Mouse (Mus musculus): Measurements from ENCODE around the gene Manea. TPM values are rescaled to one million over a fixed set of nuclear protein-coding genes. Genes with fewer than 3 reads are reported as not detected.
"Not testable (repeated sequence)": the region's sequence is repeated elsewhere in the genome, so short reads cannot be mapped to it uniquely, and the experiment has no call there.

The Manea gene
- total RNA-seq (2021): 1 to 10 TPM; 7.0 to 8.2 TPM
- long read RNA-seq, experiment 1, partial matches to known transcripts: 0 of 2 reads
- long read RNA-seq, experiment 1, other reads (novel, unspliced or antisense): 2 of 2 reads
- long read RNA-seq, experiment 2, full-length matches to known transcripts: 4 of 4 reads
- long read RNA-seq, experiment 2, partial matches to known transcripts: 0 of 4 reads
- long read RNA-seq, experiment 2, other reads (novel, unspliced or antisense): 0 of 4 reads

DNA sequence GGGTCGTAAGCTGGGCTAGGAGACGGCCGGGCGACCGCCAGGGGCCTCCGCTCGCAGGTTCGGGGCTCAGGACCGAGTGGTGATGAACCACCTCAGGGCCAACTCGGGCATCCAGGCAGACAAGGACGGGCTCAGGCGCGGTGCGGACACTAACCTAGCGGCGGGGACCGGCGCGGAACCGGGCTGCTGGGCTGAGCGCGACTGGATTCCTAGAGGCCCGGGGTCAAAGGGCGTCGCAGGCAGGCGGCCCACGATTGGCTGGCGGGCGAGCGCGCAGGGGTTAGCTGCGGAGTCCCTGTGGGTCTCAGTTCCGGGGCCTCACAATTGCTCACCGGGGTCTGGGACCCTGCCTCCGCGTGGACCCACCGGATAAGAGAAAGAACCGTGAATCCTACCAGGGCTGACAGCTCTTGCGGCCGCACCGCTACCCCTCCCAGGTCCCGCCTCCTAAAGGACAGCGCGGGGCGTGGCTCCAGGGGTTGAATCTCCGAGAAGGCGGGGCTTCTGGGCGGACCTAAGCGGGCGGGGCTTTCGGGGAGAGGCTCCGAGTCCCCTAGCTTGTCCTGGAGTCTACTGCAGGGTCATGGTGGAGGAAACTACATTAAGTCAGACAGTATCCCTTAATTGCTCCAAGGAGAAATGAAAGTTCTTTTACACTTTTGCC lies at the start of gene Manea:
Gene Manea (minus strand): TSS at position 449 of the 664 bp plus-strand sequence.
- DNase-seq: peak; percentile 96
- intact Hi-C loops (cut with DNase I; ENCODE audit: low total_unique reads): no loop called here

DNA sequence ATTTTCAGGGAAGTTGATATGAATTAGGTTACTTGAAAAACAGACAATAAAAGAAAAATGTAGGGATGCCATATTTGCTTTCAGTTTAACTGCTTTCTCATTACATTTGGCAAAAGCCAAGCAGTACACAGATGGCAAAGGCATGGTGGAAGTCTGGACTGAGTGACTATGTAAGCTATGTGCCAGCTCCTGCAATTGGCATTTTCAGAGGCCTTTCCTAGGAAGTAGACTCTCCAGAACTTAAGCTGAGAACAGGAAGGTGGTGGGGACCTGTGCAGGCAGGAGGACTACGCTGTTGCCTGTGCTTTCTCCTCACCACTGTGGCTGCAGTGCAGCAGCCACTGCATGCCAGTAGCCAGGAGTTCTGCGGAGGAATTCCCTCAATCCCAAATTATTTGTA lies 7.9 kb upstream of the Manea start:
- DNase-seq: no peak
- intact Hi-C loops (cut with DNase I; ENCODE audit: low total_unique reads): no loop called here

- intact Hi-C loops (cut with DNase I; ENCODE audit: low total_unique reads): no loop called here
- DNase-seq: no peak
Measured at GRCm38 (mm10) chr4:26353643-26354231, 7.0 kb upstream of the Manea start.

GRCm38 (mm10) chr4:26347239-26347638 lies 548 bp upstream of the Manea start:
- intact Hi-C loops (cut with DNase I; ENCODE audit: low total_unique reads): no loop called here
- DNase-seq: no peak

DNA sequence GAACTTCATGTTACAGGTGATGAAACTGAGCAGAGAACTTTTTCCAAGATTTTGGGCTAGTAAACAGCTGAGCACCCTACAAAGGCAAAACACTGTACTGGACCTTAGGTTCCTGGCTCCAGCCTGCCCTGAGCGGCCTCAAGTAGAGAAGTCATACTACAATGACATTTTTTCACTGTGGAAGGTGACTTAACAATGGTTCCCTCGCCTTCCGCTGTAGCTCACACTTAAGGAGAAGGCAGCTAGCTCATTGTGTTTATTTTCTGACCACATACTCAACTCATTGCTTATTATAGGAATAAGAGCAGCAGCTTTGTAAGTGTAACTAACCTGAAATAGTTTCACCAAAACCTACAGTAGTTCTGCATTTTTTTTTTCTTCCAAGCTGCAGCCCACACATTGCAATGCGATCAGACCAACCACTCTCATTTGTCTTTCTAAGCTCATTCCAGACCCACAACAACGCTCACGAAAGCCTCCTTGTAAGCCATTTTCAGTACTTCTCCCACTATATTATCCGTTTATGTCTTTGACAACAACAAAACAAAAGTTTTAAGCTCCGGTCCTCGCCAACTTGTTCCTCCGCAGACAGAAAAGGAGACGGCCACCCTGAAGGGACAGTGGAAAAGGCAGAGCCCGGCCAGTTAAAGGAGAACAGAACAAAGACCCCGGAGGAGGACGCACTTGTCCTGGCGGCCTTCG lies 799 bp downstream of the Manea start:
- intact Hi-C loops (cut with DNase I; ENCODE audit: low total_unique reads): no loop called here
- no peak for DNase-seq

DNA sequence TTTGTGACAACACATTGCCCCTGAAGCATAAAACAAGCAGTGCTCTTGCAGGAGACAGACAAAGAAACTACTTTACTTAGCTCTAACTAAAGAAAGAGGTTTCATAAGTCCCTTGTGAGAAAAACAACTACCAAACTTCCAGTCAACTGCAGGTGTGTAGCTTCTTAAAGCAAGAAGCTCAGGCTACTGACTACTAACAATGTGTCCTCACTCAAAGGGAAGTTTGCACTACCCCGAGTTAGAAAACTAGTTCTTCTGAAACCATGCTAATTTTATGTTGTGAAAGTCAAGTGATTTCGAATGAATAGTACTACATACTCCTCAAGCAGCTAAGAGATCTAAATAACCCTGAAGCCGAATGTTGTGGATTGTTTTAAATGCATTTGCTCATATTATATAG lies 1.6 kb downstream of the Manea start:
- no peak for DNase-seq
- intact Hi-C loops (cut with DNase I; ENCODE audit: low total_unique reads): no loop called here

GRCm38 (mm10) chr4:26342346-26342745 lies 4.3 kb downstream of the Manea start:
- intact Hi-C loops (cut with DNase I; ENCODE audit: low total_unique reads): no loop called here
- DNase-seq: no peak

DNA sequence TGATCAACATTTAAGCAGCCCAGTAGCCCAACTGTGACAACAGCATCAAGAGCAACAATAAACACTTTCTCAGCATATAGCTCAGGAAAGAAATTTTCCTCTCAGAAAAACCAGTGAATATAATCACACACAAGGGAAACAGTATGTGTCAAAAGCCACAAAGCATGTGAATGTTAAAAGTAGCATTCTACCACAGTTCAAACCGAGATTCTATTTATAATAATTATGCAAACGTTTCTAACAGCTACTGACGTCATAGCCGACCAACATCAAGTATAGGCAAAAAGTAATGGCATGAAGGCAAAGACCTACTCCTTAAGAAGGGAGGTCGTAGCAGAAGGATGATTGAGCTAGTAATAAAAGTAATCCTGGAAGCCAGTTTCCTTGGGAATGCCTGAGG lies 8.1 kb downstream of the Manea start:
- DNase-seq: no peak
- intact Hi-C loops (cut with DNase I; ENCODE audit: low total_unique reads): no loop called here

DNA sequence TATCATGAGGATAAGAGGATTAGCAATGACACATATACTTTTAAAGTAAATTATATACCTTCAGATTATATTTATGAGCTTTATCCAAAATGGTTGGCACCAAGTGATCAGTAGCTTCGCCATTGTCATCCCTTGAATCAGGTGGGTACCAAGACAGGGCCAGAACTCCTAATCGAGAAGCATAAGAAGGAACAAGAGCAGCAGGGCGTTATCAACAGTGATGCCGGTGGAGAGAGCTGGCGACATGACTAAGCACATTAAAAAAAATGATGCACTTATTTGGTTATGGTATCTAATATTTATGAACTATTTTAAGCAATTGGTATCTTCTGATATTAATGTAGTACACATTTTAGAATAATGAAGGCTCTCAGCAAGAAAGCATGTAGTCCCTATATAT lies 10.1 kb downstream of the Manea start:
- intact Hi-C loops (cut with DNase I; ENCODE audit: low total_unique reads): no loop called here
- DNase-seq: no peak

- intact Hi-C loops (cut with DNase I; ENCODE audit: low total_unique reads); DNase-seq: not testable (repeated sequence)
Measured at GRCm38 (mm10) chr4:26304731-26305130, 42.0 kb downstream of the Manea start.

DNA sequence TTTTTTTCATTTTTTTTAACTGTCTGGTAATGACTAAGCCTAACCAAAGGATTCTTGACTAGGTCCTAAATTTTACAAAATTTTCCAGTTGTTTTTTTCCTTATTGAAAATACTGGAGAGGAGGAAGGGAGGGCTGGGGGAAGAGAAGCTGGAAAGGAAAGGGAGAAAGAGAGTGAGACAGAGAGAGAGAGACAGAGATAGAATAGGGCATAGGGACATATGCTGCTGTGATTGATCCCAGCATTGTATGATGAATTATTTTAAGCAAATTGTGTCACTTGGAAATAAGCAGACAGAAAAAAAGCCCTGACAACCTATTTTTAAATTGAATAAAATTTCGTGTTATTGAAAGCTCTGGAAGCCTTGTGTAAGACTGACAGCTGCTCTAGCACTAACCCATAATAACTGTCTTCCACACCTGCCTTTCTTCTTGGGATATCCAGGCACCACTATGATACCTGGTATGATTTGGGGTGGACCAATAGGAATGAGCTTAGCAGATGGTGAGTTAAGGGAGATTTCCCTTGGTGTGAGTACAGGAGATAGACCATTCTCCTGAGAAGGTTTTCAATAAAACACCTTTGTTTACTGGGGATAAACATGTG lies 69.5 kb downstream of the Manea start:
- DNase-seq: no peak
- intact Hi-C loops (cut with DNase I; ENCODE audit: low total_unique reads): no loop called here

DNA sequence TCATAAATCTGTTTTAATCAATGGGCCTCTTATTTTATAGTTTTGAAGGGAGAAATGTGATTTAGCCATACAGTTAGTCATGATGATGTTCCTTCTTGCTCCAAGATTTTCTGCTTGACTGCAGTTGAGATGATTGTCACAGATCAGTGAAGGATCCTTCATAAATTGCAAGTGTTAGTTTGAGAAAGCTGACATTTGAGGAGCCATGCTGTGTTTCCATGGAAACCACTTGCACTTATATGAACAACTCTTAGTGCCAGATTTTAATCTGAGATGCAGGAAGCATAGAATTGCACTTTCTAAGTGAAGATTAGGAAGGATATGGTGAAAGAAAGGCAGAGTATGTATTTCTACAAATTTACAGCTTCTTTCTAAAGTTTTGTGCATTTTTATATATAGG lies 70.4 kb downstream of the Manea start:
- DNase-seq: no peak
- intact Hi-C loops (cut with DNase I; ENCODE audit: low total_unique reads): no loop called here

- no peak for DNase-seq
- intact Hi-C loops (cut with DNase I; ENCODE audit: low total_unique reads): no loop called here
Measured at GRCm38 (mm10) chr4:26275769-26276168, 70.9 kb downstream of the Manea start.

Data from gastrocnemius, postnatal 14 days (tissue).